Mouse (Mus musculus): ENCODE measurements at regions not wholly inside any gene's neighbourhood (a gene's known extent, or its start where the extent isn't known, plus 50 kb on each side); places are given as distances from the start of the nearest gene placed in this dataset.

GRCm38 (mm10) chr19:14035371-14035770 lies 122.0 kb downstream of the Olfr1505 start:
- DNase-seq (ENCODE audit: low read depth in 2 of 2, low spot score in 2 of 2) = no peak

- no peak for DNase-seq (ENCODE audit: low read depth in 2 of 2, low spot score in 2 of 2)
These were observed 122.5 kb downstream of the Olfr1505 start for GRCm38 (mm10) chr19:14035785-14036184.

DNA sequence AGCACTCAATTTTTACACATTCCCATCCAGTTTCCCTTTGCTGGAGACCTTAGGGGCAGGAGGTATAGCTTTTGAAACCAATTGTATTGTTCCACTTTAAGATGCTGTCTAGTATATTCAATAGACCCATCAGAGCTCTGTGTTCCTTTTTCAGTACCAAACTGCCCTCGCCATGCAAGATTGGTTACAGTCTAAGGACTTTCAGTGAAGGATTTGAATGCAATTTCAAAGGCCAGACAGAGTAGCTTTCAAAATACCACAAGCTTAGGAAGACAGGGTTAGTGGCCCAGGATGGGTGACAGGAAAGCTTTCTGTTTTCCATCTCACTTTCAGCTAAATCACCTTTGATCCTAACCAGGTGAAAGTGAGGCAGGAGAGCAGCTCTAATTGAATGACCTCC lies 123.4 kb downstream of the Olfr1505 start:
- DNase-seq (ENCODE audit: low read depth in 2 of 2, low spot score in 2 of 2) = no peak

DNA sequence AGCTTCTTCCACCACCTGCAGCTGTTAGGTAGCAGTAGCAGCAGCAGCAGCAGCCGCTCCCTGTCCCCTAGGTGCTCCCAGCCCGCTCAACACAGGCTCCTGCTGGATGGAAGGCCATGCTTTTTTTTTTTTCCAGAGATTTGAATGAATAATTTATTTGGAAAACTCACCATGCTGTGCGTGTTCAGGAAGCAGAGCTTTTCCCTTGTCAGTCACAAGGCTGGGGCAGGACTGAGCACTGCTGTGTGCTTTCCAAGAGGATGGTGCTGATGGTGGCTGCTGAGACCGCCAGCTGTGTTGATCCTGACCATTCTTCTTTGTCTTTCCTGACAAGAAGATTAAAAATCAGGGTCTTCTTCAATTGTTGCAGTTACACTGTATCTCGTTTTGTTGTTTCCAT lies 129.4 kb downstream of the Olfr1505 start:
- DNase-seq (ENCODE audit: low read depth in 2 of 2, low spot score in 2 of 2) = no peak

GRCm38 (mm10) chr19:14045456-14045855 lies 132.1 kb downstream of the Olfr1505 start:
- DNase-seq (ENCODE audit: low read depth in 2 of 2, low spot score in 2 of 2) = no peak

DNA sequence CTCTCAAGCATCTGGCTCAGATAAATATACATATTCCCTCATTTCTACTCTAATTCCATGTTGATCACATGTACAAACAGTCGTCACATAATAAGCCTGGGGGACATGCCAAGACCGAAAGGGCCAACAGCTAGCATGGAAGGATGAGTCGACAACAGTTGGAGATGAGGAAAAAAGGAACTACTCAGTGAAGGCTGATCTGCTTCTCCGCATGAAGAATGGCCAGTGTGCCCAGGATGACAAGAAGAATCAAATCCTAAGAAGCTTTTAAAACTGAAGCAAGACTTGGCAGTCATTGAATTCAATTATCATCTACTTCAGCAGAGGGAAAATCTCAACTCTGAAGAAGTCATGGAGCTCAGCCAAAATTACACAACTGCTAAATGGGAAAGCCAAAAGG lies 138.7 kb downstream of the Olfr1505 start:
- DNase-seq (ENCODE audit: low read depth in 2 of 2, low spot score in 2 of 2) = no peak

GRCm38 (mm10) chr19:14080538-14080937 lies 167.2 kb downstream of the Olfr1505 start:
- peak in 1 of 2 experiments; percentile 1 for DNase-seq (ENCODE audit: low read depth in 2 of 2, low spot score in 2 of 2)

GRCm38 (mm10) chr19:14084726-14085125 lies 171.4 kb downstream of the Olfr1505 start:
- no peak for DNase-seq (ENCODE audit: low read depth in 2 of 2, low spot score in 2 of 2)

- DNase-seq (ENCODE audit: low read depth in 2 of 2, low spot score in 2 of 2) = no peak
These were observed 176.8 kb downstream of the Olfr1505 start for GRCm38 (mm10) chr19:14090106-14090505.

DNA sequence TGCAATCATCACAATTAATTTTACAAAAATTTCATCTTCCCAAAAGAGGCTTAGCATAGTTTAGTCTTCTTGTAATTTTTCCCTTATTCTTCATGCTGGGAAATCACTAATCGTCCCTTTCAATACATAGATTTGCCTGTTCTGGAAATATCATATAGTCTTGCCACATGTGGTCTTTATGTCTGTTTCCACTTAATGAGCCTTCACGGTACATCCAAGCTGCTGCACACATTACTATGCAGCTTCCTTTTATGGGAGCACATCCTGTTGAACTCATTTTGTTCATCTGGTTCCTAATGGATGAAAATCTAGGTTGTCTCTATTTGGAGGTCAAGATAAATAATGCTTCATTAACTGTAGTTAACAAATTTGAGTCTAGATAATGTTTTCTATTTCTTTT lies 180.9 kb downstream of the Olfr1505 start:
- DNase-seq (ENCODE audit: low read depth in 2 of 2, low spot score in 2 of 2) = no peak

DNA sequence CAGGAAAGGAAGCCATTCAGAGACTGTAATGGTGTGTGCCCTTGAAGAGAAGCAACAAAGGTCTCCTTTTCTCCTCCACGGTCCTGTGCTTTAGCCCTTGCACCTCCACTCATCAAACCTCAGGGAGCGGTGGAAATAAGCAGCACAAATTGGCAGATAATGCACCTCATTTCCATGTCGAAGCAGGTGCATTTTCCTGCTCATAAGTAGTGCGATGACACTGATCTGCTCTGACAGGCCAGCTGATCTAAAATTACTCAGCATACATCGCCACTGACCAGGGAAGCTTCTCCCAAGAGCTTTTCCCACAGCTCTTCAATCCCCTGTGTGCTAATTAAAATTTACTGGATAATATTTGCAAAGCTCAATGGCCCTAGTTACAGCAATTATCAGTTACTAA lies 182.9 kb downstream of the Olfr1505 start:
- DNase-seq (ENCODE audit: low read depth in 2 of 2, low spot score in 2 of 2) = no peak

DNA sequence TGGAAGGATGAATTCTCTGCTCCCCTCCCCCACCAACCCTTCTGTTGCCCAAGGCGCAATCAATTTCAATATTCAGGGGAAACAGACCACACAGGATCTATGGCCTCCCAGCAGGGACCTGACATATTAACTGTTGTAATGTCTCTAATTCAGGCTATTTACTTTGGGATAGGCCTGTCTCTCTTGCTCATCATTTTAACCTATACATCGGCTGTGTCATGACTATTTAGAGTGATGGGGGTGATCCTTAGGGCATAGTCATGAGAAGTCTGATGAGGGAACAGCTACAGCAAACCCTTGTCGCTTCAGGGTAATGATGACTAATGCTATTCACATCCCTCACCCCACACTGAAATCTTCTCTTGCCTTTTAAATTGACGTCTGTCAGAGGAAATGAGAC lies 195.8 kb downstream of the Olfr1505 start:
- DNase-seq (ENCODE audit: low read depth in 2 of 2, low spot score in 2 of 2) = no peak

DNA sequence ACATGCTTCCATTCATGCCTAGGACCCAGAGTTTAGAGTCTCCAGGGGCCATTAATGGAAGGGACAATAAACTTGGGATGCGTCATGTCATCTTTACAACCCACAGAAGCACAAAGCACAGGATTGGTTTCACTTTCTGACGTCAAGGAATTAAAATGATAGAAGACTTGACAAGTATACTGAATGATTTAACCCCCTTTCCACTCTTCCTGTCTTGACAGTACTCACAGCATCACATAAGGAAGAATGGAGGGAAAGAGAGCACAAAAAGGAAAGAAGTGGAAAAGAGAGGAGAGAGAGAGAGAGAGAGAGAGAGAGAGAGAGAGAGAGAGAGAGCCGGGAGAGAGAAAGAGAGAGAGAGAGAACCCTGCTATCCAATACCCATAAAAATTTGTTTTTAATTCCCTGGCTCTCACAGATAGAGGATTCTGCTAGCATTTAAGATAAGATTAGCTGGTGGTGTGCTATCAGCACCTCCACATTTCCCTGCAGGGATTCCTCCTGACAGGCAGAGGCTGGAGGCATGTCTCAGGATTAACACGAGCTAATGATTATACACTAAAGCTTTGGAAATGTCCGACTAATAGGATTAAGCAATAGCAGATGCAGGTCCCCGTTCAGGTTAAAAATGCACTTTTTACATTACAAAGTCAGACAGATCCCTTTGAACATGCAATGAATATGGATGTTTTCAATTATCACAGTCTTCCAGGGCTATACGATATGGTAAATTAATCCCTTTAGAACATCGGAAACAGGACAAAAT lies 210.2 kb downstream of the Olfr1505 start:
- no peak for DNase-seq (ENCODE audit: low read depth in 2 of 2, low spot score in 2 of 2)

DNA sequence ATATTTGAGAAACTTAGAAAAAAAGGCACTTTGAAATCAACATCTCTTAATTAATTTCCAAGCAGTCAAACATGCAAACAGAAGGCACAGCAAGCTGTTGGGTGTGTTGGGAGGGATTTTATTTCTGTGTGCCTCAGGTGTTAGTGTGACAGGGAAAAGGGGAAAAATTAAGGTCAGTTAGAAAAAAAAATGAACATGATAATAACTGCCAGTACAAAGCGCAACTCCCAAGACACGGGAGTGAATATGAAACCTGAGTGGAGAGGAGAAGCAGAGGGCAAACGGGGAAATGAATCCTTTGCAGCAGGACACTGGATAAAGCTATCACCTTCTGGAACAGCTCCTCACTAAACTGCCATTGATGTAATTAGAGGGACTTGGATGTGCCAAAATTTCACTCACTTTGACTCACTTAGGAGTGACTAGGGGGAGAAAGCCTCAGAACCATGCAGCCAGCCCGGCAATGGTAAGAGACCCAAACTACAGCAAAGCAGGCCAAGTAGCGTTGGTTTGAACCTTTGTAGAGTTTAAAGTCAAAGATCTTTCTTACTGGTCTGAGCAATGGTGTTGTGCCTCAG lies 211.0 kb downstream of the Olfr1505 start:
- no peak for DNase-seq (ENCODE audit: low read depth in 2 of 2, low spot score in 2 of 2)

GRCm38 (mm10) chr19:14124986-14125385 lies 211.7 kb downstream of the Olfr1505 start:
- no peak for DNase-seq (ENCODE audit: low read depth in 2 of 2, low spot score in 2 of 2)

DNA sequence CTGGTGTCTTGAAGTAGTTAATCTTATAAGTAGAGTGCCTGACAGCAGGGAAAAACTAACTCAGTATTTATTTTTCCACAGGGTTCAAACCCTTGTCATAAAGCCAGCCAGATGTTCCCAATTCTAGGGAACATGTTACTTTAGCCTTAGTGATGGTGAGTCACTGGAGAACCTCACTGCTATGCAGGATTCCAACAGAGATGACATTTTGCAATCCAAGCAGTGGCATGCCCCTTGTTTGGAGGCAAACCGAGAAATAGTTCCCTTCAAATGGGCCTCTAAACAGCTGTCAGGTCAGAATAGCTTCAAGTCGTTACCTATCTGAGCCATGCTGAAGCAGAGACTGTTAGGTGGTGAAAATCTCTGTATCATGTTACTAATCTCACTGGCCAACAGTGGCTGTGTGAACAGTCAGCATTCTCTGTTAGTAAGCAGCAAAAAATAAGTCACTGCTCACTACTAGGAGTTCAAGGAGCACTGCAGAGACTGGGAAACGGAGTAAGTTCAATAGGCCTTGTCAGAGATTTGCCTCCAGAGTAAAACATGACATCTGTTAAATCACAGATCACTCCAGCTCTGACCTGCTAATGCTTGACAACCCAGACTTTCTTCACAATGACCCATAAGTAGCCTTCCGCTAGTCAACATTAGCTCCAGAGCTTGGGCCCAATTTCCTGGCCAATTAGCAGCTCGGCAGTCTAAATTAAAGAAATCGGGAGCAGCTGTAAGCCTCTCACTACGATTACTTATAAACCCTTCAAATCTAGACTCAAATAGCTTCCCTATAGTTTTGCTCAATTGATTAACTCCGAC lies 215.3 kb downstream of the Olfr1505 start:
- DNase-seq (ENCODE audit: low read depth in 2 of 2, low spot score in 2 of 2) = no peak

DNA sequence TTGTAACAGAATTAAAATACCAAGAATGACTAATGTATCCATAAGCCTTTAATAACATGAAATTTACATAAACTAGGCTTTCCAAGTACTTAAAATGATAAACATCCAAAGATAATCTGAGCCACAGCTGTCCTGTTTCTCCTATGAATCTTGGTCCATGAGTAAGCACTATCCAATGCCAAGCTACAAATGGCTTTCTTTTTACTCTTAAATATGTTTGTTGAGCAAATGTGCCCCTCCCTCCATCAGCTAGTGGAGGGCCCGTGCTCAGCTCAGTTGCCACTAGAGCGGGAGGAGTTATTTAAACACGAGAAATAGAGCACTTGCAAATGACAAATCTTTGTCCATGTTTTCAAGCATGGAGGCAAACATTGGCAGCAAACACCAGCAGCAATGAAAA lies 247.9 kb downstream of the Olfr1505 start:
- DNase-seq (ENCODE audit: low read depth in 2 of 2, low spot score in 2 of 2) = no peak

DNA sequence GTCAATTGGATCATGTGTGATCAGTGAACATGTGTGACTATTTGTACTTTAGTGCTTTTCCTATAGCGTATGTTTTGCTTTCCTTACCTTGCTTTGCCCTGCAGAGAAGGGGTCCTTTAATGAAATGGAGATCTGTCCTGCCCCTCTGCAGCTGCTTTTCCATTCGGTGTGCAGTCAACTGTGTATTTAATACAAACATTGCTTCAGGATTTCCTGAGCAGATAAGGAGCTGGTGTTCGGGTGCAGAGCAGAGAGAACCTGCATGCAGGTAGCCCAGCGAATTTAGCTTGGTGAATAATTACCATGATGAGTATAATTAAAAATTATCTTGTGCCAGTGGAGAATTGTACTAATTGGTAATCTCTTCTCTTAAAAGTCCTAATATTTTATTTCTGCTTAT lies 249.4 kb downstream of the Olfr1505 start:
- DNase-seq (ENCODE audit: low read depth in 2 of 2, low spot score in 2 of 2) = no peak

- no peak for DNase-seq (ENCODE audit: low read depth in 2 of 2, low spot score in 2 of 2)
These were observed 252.4 kb downstream of the Olfr1505 start for GRCm38 (mm10) chr19:14165775-14166174.

DNA sequence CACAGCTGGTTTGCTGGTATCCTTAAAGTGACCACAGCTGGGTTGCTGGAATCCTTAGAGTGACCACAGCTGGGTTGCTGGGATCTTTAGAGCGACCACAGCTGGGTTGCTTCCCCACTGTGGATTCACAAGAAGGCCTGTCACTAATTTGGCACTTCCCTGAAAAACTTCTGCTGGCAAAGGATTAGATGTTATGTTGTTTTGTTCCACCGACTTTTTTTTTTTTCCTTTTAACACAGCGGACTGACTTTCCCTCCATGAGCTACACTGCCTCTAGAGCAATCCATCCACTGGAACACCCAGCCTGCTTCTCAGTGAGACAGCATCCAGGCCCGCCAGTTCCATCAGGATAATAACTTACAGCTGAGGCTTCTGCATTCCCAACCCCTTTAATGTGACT lies 266.9 kb downstream of the Olfr1505 start:
- no peak for DNase-seq (ENCODE audit: low read depth in 2 of 2, low spot score in 2 of 2)

DNA sequence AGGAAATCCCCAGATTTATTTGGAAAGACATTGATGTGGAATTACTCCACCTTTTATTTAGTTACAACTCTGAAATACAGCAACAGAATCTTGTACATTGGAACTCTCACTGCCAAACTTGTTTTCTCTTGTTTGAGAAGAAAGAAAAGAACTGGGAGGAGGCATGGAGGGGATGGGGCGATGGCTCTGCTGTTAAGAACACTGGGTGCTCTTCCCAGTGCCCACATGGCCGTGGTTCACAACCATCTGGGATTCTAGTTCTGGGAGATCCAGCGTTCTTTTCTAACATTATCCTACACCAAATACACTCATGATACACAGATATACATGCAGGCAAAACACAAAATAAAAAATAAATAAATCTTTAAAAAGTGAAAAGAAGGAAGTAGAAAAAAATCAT lies 267.6 kb downstream of the Olfr1505 start:
- DNase-seq (ENCODE audit: low read depth in 2 of 2, low spot score in 2 of 2) = no peak
